ENCODE assay signal across 8 mouse cellular contexts in genomic region chr14:21498361-21498996, GRCm38 (mm10). TPM values are rescaled to one million over a fixed set of nuclear protein-coding genes. Genes with fewer than 3 reads are reported as not detected.
DNase-seq lines count a peak whose midpoint lies in the region; ATAC-seq lines count a peak whose summit lies in the region.

No protein-coding gene starts in this region.

- H3K4me2 ChIP-seq in kidney, embryonic 16.5 days (replicated peaks; ENCODE audit: low read depth, low read length) = peak overlapping the region; percentile 87
- peak overlapping the region; percentile 77 for H3K4me2 ChIP-seq in forebrain, embryonic 12.5 days
- peak overlapping the region; percentile 100 for H3K4me2 ChIP-seq in liver, embryonic 16.5 days (ENCODE audit: low read depth, low read length)

- H3K9ac ChIP-seq in kidney, embryonic 16.5 days (replicated peaks; ENCODE audit: low read length) = peak overlapping the region; percentile 79
- H3K9ac ChIP-seq in forebrain, embryonic 12.5 days = peak overlapping the region; percentile 90
- H3K9ac ChIP-seq in liver, embryonic 16.5 days (ENCODE audit: low read depth, low read length) = no peak overlapping the region

- no peaks in the 10 kb centered on the region for H3K9me3 ChIP-seq in kidney, embryonic 16.5 days (ENCODE audit: low read length)
- no peaks in the 10 kb centered on the region for H3K9me3 ChIP-seq in forebrain, embryonic 12.5 days
- H3K9me3 ChIP-seq in liver, embryonic 16.5 days (replicated peaks; ENCODE audit: control insufficient read depth, low read length) = no peaks in the 10 kb centered on the region

- no peak for DNase-seq in kidney, postnatal 25 days
- peak; percentile 43 for DNase-seq in ZHBTc4 (ENCODE audit: low read depth, low spot score)
- DNase-seq in adipocyte (ENCODE audit: low spot score) = no peak
- DNase-seq in left cerebral cortex, postnatal 25 days (ENCODE audit: low spot score in 2 of 2) = no peak
- DNase-seq in left cerebral cortex, adult 18-20 months (ENCODE audit: low spot score in 2 of 2) = no peak

- peaks cover 21% of the 10 kb centered on the region for H3K4me1 ChIP-seq in kidney, embryonic 16.5 days (ENCODE audit: insufficient read depth, low read length)
- H3K4me1 ChIP-seq in forebrain, embryonic 12.5 days = peaks cover 40% of the 10 kb centered on the region
- peaks cover 22% of the 10 kb centered on the region for H3K4me1 ChIP-seq in liver, embryonic 16.5 days (ENCODE audit: control insufficient read depth, low read depth, low read length)

- ATAC-seq in kidney, embryonic 16.5 days (ENCODE audit: low FRiP score, low TSS enrichment) = no peak
- no peak for ATAC-seq in forebrain, embryonic 12.5 days (ENCODE audit: low FRiP score)
- no peak for ATAC-seq in liver, embryonic 16.5 days (ENCODE audit: low read depth)

- intact Hi-C loops in left cerebral cortex, postnatal 25 days (cut with DNase I) = loop anchor here (2.0 kb wide), 2 partner anchors 130 to 362 kb away; no protein-coding TSS in a partner anchor

- H3K27me3 ChIP-seq in kidney, embryonic 16.5 days (ENCODE audit: insufficient read depth, low read length) = no peaks in the 10 kb centered on the region
- H3K27me3 ChIP-seq in forebrain, embryonic 12.5 days = no peaks in the 10 kb centered on the region
- H3K27me3 ChIP-seq in liver, embryonic 16.5 days (ENCODE audit: control insufficient read depth, insufficient read depth, low read depth, low read length) = peaks cover 17% of the 10 kb centered on the region

- WGBS in kidney, embryonic 16.5 days = 3% methylated on average over 7 of the region's 7 CpGs
- WGBS in forebrain, embryonic 12.5 days = 3% methylated on average over 7 of the region's 7 CpGs
- WGBS in liver, embryonic 16.5 days (ENCODE audit: insufficient replicate concordance) = 6% methylated on average over 7 of the region's 7 CpGs

- peak overlapping the region; percentile 90 for H3K27ac ChIP-seq in kidney, embryonic 16.5 days (ENCODE audit: low read length)
- peak overlapping the region; percentile 100 for H3K27ac ChIP-seq in forebrain, embryonic 12.5 days
- H3K27ac ChIP-seq in liver, embryonic 16.5 days (ENCODE audit: low read length) = no peak overlapping the region

- H3K4me3 ChIP-seq in kidney, embryonic 16.5 days (ENCODE audit: low read length) = peak overlapping the region; percentile 70
- peak overlapping the region; percentile 76 for H3K4me3 ChIP-seq in forebrain, embryonic 12.5 days (replicated peaks)
- H3K4me3 ChIP-seq in liver, embryonic 16.5 days (ENCODE audit: low read depth, low read length) = peak overlapping the region; percentile 93

- H3K36me3 ChIP-seq in kidney, embryonic 16.5 days (ENCODE audit: insufficient read depth, low read length) = no peaks in the 10 kb centered on the region
- H3K36me3 ChIP-seq in forebrain, embryonic 12.5 days (replicated peaks) = no peaks in the 10 kb centered on the region
- H3K36me3 ChIP-seq in liver, embryonic 16.5 days (ENCODE audit: control insufficient read depth, insufficient read depth) = no peaks in the 10 kb centered on the region

RNA-seq across cellular contexts. Expression of gene Kat6b, which starts 17.2 kb away (rescaled TPM):
- 12.0 and 15.7 TPM in 2 replicates for polyA plus RNA-seq in kidney, embryonic 16.5 days (2015; fragmentation: Nextera tagmentation; extraction: Ambion mirVana)
- 36.4 and 40.5 TPM in 2 replicates for polyA plus RNA-seq in forebrain, embryonic 12.5 days (2016; fragmentation: Nextera tagmentation; extraction: Ambion mirVana)
- polyA plus RNA-seq in liver, embryonic 16.5 days (2015; fragmentation: Nextera tagmentation; extraction: Ambion mirVana) = 1.7 and 1.9 TPM in 2 replicates
- total RNA-seq in left cerebral cortex, postnatal 25 days (2021) = 10 to 100 TPM; 84.3 to 85.7 TPM
- 100 to 1,000 TPM; 126 to 132 TPM for total RNA-seq in left cerebral cortex, adult 18-20 months (2021)
